Mouse (Mus musculus): ENCODE results near the gene Rtn4rl1. TPM values are rescaled to one million over a fixed set of nuclear protein-coding genes. Genes with fewer than 3 reads are reported as not detected.

Gene Rtn4rl1
- total RNA-seq, 2 experiments from 2014 or later: 103 to 107 TPM

DNA sequence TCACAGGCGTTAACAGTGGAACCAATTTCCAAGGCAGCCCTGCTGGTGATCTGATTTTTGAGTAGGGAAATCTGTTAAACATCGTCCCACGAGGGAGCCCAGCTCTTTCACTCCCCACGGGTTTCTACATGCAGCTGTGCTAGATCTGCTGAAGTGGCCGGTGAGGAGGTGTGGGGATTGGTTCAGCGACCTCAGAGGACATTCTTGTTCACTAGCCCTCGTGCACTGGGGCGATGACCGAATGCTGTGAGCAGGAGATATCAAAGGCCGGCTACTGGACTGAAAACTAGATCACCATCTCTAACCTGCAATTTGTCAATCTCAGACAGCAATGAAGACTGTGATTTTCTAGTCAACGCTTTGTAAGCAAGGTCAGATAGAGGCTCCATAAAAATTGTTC is 104.9 kb downstream of the Rtn4rl1 start:
- DNase-seq: no peak

DNA sequence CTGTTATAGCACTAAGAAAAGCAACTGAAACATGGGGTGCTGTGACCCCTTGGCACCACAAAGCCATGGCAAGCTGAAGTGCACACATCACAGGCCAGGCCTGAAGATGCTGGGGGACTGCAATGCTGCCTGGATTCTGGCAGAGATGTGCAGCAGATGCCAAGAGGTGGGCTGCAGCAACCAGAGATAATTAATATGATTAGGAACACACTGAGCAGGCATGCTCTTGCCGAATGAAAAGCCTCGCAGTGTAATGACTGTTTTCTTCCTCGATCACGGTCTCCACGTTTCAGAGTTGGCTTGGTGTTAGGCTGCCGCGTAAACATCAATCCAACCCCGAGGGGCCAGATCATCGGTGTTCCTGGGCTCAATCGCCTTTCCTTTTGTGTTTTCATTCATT is 106.2 kb downstream of the Rtn4rl1 start:
- no peak for DNase-seq

- DNase-seq: no peak
Measured at GRCm38 (mm10) chr11:75300954-75301353, 107.4 kb downstream of the Rtn4rl1 start.

DNA sequence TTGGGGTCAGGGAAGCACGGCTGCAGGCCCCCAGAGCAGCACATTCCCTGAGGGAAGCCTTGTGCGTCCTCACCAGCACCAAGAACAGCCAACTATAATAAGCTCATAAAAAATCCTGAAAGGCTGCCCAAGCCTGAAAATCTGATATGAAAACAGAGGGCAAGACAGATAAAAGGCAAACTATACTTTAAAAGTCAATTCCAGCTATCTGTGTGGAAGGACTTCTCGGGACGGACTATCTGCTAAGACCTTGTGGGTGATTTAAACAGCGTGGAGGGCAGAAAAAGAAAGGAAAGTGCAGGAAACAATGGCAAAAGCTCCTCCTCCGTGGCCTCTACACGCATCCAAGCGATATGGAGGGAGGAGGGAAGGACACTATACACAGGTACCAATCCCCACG is 111.2 kb downstream of the Rtn4rl1 start:
- DNase-seq: no peak

GRCm38 (mm10) chr11:75308650-75309049 is 115.1 kb downstream of the Rtn4rl1 start:
- no peak for DNase-seq

- DNase-seq: no peak
Measured at GRCm38 (mm10) chr11:75310813-75311212, 117.2 kb downstream of the Rtn4rl1 start.

DNA sequence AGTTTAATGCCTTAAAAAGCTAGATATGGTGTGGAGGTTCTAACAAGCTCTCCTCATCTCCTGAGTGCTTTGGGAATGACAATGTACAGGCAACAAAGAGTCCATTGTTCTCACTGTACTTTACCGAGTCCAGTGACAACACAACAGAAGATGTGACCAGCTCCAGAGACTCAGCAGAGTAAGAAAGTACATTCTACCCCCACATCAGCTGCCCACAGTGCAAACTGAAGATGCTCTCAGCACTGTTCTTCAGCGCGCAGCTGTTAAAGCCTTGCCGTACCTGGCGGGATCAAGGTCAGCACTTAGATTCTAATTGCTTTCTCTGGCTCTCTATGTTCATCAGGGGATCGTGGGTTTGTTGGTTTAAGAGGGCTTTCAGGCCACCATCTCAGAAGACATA is 118.2 kb downstream of the Rtn4rl1 start:
- DNase-seq: no peak

DNA sequence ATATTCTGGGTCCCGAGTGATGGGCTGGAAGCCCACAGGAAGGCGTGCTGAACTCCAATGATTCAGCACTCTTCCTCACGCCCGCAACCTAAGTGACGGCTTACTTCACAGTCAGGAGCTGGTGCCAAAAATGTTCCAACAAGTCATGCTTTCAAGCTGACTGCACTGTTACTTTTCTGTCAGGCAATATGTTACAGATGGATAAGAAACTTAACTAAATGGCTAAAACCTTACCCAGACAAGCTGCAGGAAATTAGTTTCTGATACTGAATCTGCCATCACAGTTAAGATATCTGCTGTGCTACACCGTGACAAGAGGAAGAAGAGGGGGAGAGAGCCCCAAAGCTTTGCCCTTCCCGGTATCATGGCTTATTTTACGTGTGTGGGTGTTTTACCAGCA is 120.3 kb downstream of the Rtn4rl1 start:
- no peak for DNase-seq

Small RNA genes within 50 kb of the gene (microRNA-seq; reads per million reads assigned to microRNA genes)
- gene Mir132: 11,574 to 19,271 reads per million in 2 experiments
- gene Mir212: 406 to 534 reads per million in 2 experiments

Other genes with a start within 250 kb of the Rtn4rl1 start
- gene Hic1, start 24.3 kb upstream of the Rtn4rl1 start, total RNA-seq (2021): 1 to 10 TPM; 2.8 to 3.6 TPM
- gene Ovca2, start 14.9 kb upstream of the Rtn4rl1 start, total RNA-seq (2021): 10 to 100 TPM; 18.0 to 19.9 TPM
- gene Dph1, start 2.5 kb upstream of the Rtn4rl1 start, total RNA-seq (2021): 10 to 100 TPM; 33.4 to 33.9 TPM
- 10 to 100 TPM; 58.5 to 60.8 TPM for gene Rpa1, start 154.5 kb downstream of the Rtn4rl1 start, total RNA-seq (2021)
- gene Smyd4, start 154.7 kb downstream of the Rtn4rl1 start, total RNA-seq (2021): 10 to 100 TPM; 12.8 to 14.4 TPM
- 10 to 100 TPM; 12.5 to 17.0 TPM for gene Serpinf1, start 228.9 kb downstream of the Rtn4rl1 start, total RNA-seq (2021)
- gene Serpinf2, start 245.8 kb downstream of the Rtn4rl1 start, total RNA-seq (2021): under 1 TPM; 0.40 to 0.50 TPM